Mouse (Mus musculus) forebrain, embryonic 11.5 days (tissue): ENCODE measurements around the gene Creb3l2. TPM values are rescaled to one million over a fixed set of nuclear protein-coding genes. Genes with fewer than 3 reads are reported as not detected.

ENCODE experiments used
- ATAC-seq: fragments of 200-750 bp; cut with Nextera tagmentation; replicated peaks from 2 replicates; pipeline ENCODE4 v1.8.0; 2017; ENCODE audit warnings: moderate TSS enrichment; ENCODE audit not compliant: low FRiP score
- DNase-seq: peaks from one replicate; pipeline ENCODE4 v3.0.0-alpha.2; 2017; ENCODE audit warnings: low spot score
- H3K27ac ChIP-seq: fragments of 300-500 bp; sonication (generic); 2 replicates; pipeline ENCODE4 v1.5.1; 2014; ENCODE audit warnings: low read depth, low read length
- H3K27me3 ChIP-seq: fragments of 300-500 bp; sonication (generic); 2 replicates; pipeline ENCODE4 v1.6.1; 2014; ENCODE audit warnings: mild to moderate bottlenecking, low read length, mixed read lengths; ENCODE audit not compliant: control insufficient read depth, insufficient read depth
- H3K36me3 ChIP-seq: fragments of 300-500 bp; sonication (generic); 2 replicates; pipeline ENCODE4 v1.6.1; 2014; ENCODE audit warnings: mild to moderate bottlenecking, low read length, moderate library complexity, mixed read lengths; ENCODE audit not compliant: control insufficient read depth, insufficient read depth
- H3K4me1 ChIP-seq: fragments of 300-500 bp; sonication (generic); replicated peaks from 2 replicates; pipeline ENCODE4 v1.6.1; 2014; ENCODE audit warnings: low read length, mixed read lengths; ENCODE audit not compliant: control insufficient read depth, insufficient read depth
- H3K4me2 ChIP-seq: fragments of 300-500 bp; sonication (generic); 2 replicates; pipeline ENCODE4 v1.6.1; 2014; ENCODE audit warnings: low read depth, mild to moderate bottlenecking, low read length, moderate library complexity, mixed read lengths; ENCODE audit not compliant: severe bottlenecking
- H3K4me3 ChIP-seq: fragments of 300-500 bp; sonication (generic); 2 replicates; pipeline ENCODE4 v1.5.1; 2014; ENCODE audit warnings: low read depth, low read length
- H3K9ac ChIP-seq: fragments of 300-500 bp; sonication (generic); 2 replicates; pipeline ENCODE4 v1.6.1; 2014; ENCODE audit warnings: low read length
- H3K9me3 ChIP-seq: fragments of 300-500 bp; sonication (generic); 2 replicates; pipeline ENCODE4 v1.6.1; 2016; ENCODE audit warnings: low read length, mixed read lengths; ENCODE audit not compliant: control insufficient read depth
- WGBS: fragments of 180-500 bp; shearing (Covaris S2); extraction: QIAGEN DNeasy Blood & Tissue Kit; methylation state at CpG from one replicate; pipeline ENCODE4 v1.1.7; 2014; 5-methylcytosine and 5-hydroxymethylcytosine counted together
- polyA plus RNA-seq: library from polyadenylated mRNA; unstranded; fragments of >200 nt; fragmentation: Nextera tagmentation; extraction: Ambion mirVana; gene quantifications from 2 replicates; pipeline ENCODE4 v1.2.1, GENCODE M21; 2014

Creb3l2 gene
- polyA plus RNA-seq, 1 experiment from 2014 or later, result 6.9 TPM

GRCm38 (mm10) chr6:37397973-37398372 is 44.0 kb downstream of the Creb3l2 start:
- Histone ChIP-seq H3K4me3 (no peak overlapping the region), H3K27me3 (no peaks in the 10 kb centered on the region), H3K4me2 (no peak overlapping the region), H3K9me3 (no peaks in the 10 kb centered on the region), H3K36me3 (no peaks in the 10 kb centered on the region), H3K27ac (no peak overlapping the region), H3K9ac (no peak overlapping the region), H3K4me1 (no peaks in the 10 kb centered on the region)
- DNase-seq, result no peak
- WGBS, result 94% methylated on average over 9 of the region's 9 CpGs
- ATAC-seq, result no peak

- ATAC-seq, result no peak
- Histone ChIP-seq H3K27ac (no peak overlapping the region), H3K4me1 (0 out of 2 replicates have a peak, but pooled peaks cover 2% of the 10 kb centered on the region), H3K4me2 (no peak overlapping the region), H3K4me3 (no peak overlapping the region), H3K27me3 (no peaks in the 10 kb centered on the region), H3K9ac (no peak overlapping the region), H3K9me3 (no peaks in the 10 kb centered on the region), H3K36me3 (no peaks in the 10 kb centered on the region)
- WGBS, result 94% methylated on average over 4 of the region's 4 CpGs
- no peak for DNase-seq
Measured at GRCm38 (mm10) chr6:37397254-37397653, 44.7 kb downstream of the Creb3l2 start.

- WGBS, result 89% methylated on average over 4 of the region's 4 CpGs
- Histone ChIP-seq H3K9ac (no peak overlapping the region), H3K9me3 (no peaks in the 10 kb centered on the region), H3K27ac (no peak overlapping the region), H3K4me1 (0 out of 2 replicates have a peak, but pooled peaks cover 2% of the 10 kb centered on the region), H3K36me3 (no peaks in the 10 kb centered on the region), H3K4me2 (no peak overlapping the region), H3K4me3 (no peak overlapping the region), H3K27me3 (no peaks in the 10 kb centered on the region)
- no peak for DNase-seq
- ATAC-seq, result no peak
Measured at GRCm38 (mm10) chr6:37396127-37396526, 45.8 kb downstream of the Creb3l2 start.

DNA sequence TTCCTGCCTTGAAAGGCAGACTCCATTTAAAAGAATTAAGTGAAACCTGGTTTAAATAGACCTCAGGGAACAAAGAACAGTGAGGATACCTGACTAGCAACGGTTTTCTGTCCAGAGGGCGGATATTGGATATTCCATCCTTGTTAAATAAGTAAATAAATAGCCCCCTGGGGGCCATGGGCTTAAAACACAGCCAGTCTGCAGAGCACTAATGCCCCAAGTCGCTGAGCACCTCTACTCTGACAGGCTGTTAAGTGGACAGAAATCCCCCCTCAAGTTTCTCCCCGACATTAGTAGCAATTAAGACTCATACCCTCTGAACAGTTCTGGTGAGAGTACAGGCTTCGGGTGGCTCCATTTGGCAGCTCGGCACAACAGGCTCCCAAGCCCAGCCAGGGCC is 48.7 kb downstream of the Creb3l2 start:
- 47% methylated on average over 6 of the region's 6 CpGs for WGBS
- Histone ChIP-seq H3K9ac (no peak overlapping the region), H3K27ac (no peak overlapping the region), H3K36me3 (no peaks in the 10 kb centered on the region), H3K9me3 (no peaks in the 10 kb centered on the region), H3K27me3 (no peaks in the 10 kb centered on the region), H3K4me2 (no peak overlapping the region), H3K4me3 (no peak overlapping the region), H3K4me1 (0 out of 2 replicates have a peak, but pooled peaks cover 2% of the 10 kb centered on the region)
- ATAC-seq (no peak), DNase-seq (no peak)

DNA sequence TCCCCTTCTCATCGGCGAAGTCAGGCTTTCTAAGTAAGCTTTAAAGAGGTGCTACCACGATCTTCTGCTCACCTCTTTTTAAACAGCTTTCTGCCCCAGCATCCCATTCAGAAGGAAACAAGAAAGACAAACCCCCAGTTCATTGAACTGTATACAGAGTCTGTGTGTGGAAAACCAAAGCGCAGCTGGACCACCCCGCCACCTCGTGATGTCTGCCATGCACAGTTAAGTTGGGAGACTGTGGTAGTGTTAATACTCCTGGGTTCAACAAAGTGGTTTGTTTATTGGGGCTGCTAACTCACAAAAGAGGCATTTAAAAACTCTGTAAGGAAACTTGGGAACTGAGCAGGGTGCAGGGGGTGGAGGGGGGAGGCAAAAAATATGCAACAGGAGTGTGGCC is 49.7 kb downstream of the Creb3l2 start:
- DNase-seq (no peak), ATAC-seq (no peak)
- H3K36me3 ChIP-seq, result no peaks in the 10 kb centered on the region
- WGBS, result 65% methylated on average over 6 of the region's 6 CpGs
- H3K9me3 ChIP-seq, result no peaks in the 10 kb centered on the region
- no peak overlapping the region for H3K4me2 ChIP-seq
- no peaks in the 10 kb centered on the region for H3K27me3 ChIP-seq
- no peak overlapping the region for H3K9ac ChIP-seq
- 0 out of 2 replicates have a peak, but pooled peaks cover 2% of the 10 kb centered on the region for H3K4me1 ChIP-seq
- no peak overlapping the region for H3K4me3 ChIP-seq
- H3K27ac ChIP-seq, result no peak overlapping the region

- 91% methylated on average over 7 of the region's 7 CpGs for WGBS
- Histone ChIP-seq H3K4me3 (no peak overlapping the region), H3K36me3 (no peaks in the 10 kb centered on the region), H3K27ac (no peak overlapping the region), H3K4me1 (0 out of 2 replicates have a peak, but pooled peaks cover 2% of the 10 kb centered on the region), H3K9ac (no peak overlapping the region), H3K27me3 (no peaks in the 10 kb centered on the region), H3K9me3 (no peaks in the 10 kb centered on the region), H3K4me2 (no peak overlapping the region)
- DNase-seq (no peak), ATAC-seq (no peak)
Measured at GRCm38 (mm10) chr6:37391313-37391712, 50.6 kb downstream of the Creb3l2 start.

DNA sequence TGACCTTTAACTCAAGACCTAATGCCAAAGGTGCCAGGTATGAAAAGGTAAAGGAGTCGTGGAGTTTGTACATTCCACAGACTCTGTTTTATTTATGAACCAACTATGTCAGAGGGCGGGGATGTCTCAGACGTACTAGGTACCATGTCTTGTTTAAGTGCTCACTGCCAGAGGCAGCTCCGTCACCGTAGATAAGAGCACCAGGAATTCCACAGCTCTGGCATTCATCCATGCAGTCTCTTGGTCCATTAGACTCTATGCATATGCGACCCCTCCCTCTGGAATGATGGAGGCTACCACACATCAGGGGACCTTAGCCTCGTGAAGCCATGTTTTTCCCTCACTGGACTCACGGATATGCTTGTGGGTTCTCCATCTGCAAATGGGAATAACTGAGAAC is 53.0 kb downstream of the Creb3l2 start:
- WGBS, result 83% methylated on average over 8 of the region's 8 CpGs
- Histone ChIP-seq H3K4me3 (no peak overlapping the region), H3K27ac (no peak overlapping the region), H3K27me3 (no peaks in the 10 kb centered on the region), H3K4me1 (0 out of 2 replicates have a peak, but pooled peaks cover 2% of the 10 kb centered on the region), H3K9ac (no peak overlapping the region), H3K36me3 (no peaks in the 10 kb centered on the region), H3K9me3 (no peaks in the 10 kb centered on the region), H3K4me2 (no peak overlapping the region)
- DNase-seq (no peak), ATAC-seq (no peak)

- no peaks in the 10 kb centered on the region for H3K9me3 ChIP-seq
- no peak overlapping the region for H3K4me2 ChIP-seq
- H3K27me3 ChIP-seq, result no peaks in the 10 kb centered on the region
- ATAC-seq (no peak), DNase-seq (no peak)
- H3K36me3 ChIP-seq, result no peaks in the 10 kb centered on the region
- H3K4me1 ChIP-seq, result 0 out of 2 replicates have a peak, but pooled peaks cover 2% of the 10 kb centered on the region
- no peak overlapping the region for H3K4me3 ChIP-seq
- 91% methylated on average over 6 of the region's 6 CpGs for WGBS
- no peak overlapping the region for H3K9ac ChIP-seq
- H3K27ac ChIP-seq, result no peak overlapping the region
Measured at GRCm38 (mm10) chr6:37388501-37388900, 53.4 kb downstream of the Creb3l2 start.

DNA sequence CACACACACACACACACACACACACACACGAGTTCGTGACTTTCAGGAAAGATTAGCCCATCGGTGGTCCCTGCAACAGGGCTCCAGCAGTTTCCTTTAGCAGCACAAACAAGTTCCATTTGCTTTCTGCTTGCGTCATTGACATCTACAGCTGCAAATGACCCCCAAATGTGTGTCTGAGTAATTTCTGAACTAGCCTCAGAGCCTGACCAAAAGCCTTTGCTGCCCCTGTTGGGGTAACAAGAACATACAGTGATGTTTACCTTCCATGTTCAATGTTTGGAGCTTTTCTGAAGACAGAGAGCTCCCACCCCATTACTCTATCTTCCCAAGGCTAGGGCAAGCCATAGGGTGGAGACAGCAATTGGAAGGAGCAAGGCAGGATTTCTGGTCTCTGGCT is 54.7 kb downstream of the Creb3l2 start:
- Histone ChIP-seq H3K27ac (no peak overlapping the region), H3K9me3 (no peaks in the 10 kb centered on the region), H3K4me3 (no peak overlapping the region), H3K27me3 (no peaks in the 10 kb centered on the region), H3K9ac (no peak overlapping the region), H3K4me2 (no peak overlapping the region), H3K4me1 (no peaks in the 10 kb centered on the region), H3K36me3 (no peaks in the 10 kb centered on the region)
- no peak for DNase-seq
- 94% methylated on average over 4 of the region's 4 CpGs for WGBS
- ATAC-seq, result no peak
